Mouse (Mus musculus) right cerebral cortex, adult 2 months (tissue): ENCODE data around the gene Psd4.
A peak's percentile ranks its signal among the peaks of the same experiment; 100 is the strongest.

Experiments used
- DNase-seq, 2 experiments: peaks; one replicate each; pipeline ENCODE4 v3.0.0; 2021 to 2022; ENCODE audit warnings: low spot score in 2 of 2

Gene Psd4

DNA sequence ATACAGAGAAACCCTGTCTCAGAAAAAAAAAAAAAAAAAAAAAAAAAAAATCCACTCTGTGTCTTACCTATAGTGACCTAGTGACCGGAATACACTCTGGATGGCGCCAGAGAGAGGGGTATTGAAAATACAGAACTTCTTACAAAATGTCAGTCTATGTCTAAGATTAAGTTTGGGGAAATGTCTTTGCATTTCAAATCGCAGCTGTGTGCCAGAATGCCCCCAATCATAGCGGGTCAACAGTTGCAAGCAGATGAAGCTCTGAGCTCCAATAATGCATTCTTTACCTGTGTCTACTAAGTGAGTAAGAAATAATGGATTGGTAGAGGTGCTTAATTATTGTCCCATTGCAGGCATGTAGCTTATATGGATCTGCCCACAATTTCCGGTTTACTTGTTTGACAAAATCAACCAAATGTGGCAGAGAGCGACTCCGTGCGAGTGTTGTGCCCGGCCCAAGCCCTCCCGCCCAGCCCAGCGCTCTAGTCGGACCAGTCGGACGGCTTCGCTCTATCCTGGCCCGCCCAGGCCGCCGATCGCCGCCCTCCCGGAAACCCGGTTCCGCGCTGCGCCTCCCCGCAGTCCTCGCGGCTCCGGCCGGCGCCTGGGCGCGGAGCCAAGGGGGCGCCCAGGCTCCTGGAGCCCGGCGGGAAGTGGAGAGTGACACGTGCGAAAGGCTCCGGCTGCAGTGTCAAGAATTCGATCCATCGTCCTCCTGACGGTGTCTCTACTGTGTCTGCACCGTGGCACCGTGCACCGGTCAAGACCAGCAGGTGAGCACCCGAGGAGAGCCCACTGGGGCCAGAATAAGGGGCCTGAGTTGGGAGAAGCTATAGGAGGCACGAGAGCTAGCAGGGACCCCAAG lies at the start of gene Psd4:
TSS of gene Psd4 (plus strand) at position 551 of the 865 bp plus-strand sequence.
- no peak for DNase-seq

DNA sequence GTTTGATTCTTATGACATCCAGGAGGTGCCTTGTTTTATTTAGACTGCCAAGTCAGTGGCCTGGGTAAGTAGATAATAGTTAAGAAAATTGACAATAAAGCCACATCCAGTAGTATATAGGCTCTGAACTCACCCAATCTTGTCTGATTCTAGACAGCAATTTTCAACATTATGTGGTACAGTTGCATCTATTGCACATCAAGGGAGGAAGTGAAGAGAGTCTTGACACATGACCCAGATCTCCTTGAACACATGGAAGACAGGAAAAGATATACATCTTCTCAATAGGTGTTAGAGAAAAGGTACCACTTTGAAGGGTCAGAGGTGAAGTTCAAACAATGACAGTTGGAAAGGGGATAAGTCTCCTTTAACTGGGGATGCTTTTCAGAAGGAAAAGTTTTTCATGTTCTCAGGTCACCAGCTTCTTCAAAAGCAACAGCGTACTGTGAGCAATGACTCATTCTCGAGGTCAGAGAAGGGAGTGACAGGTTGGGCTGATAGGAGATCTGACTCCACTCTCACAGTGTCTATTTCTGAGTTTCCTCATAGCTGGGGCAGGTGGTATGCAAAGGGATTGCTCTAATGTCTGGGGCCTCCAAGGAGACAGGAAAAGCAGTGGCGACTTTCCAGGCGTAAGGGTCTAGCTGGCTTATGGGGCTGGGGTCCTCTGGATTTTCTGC lies 49.3 kb upstream of the Psd4 start:
- DNase-seq, result no peak

DNA sequence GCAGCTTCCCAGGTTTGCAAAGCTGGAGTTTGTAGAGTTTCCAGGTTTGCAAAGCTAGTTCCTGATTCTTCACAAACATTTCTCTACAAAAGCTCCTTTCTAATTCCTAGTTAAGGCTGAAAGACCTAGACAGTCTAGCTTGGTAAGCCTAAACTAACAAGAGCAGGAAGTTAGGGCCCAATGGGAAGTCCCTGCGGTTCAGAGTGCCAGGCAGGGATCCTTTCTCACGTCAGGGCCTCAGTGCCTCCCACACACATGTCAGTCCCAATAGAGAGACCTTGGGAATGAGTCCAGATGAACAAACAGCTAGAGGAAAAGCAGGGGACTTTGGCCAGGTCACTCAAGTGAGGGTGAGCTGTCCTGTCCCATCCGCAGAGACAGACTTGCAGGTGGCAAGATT lies 32.0 kb upstream of the Psd4 start:
- no peak for DNase-seq

DNA sequence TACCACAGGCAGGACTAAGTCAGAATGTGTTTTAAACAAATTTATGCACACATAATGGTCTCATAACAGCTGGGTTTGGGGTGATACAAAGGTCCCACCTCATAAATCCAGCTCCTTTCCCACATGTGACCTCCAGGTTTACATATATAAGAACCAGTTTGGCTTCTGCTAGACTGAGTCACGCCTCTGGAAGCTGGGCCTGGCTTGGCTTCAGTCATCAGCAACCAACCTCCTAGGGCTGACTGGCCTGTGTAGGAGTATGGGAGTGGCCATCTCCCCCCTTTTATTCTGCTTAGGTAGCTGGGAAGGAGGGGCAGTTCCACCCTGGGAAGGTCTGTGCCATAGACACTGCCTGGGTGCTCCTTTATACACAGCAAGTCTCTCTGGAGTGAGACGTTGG lies 30.8 kb upstream of the Psd4 start, which contains the start of gene Il1rn:
TSS of gene Il1rn (plus strand) at position 309 of the 400 bp plus-strand sequence.
- DNase-seq, result no peak

DNA sequence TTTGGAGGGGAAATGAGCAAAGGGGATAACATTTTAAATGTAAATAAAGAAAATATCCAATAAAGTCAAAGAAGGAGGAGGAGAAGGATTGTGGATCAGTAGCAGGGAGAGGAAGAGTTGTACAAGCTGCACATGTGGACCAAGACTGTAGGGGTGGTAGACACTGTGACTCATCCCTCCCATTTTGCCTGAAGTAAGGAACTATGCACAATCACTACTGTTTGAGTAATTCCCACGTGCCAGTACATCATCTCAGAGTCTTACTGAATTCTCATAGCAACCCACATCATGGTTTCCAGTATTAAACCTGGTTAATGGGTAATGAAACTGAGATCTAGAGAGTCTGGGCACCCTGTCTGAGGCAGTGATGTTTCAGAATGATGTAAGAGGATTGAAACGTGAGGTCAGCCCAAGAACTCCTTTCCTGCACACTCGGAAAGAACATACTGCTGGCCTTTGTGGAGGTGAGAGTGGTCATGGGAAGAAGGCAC lies 25.9 kb upstream of the Psd4 start:
- no peak for DNase-seq

DNA sequence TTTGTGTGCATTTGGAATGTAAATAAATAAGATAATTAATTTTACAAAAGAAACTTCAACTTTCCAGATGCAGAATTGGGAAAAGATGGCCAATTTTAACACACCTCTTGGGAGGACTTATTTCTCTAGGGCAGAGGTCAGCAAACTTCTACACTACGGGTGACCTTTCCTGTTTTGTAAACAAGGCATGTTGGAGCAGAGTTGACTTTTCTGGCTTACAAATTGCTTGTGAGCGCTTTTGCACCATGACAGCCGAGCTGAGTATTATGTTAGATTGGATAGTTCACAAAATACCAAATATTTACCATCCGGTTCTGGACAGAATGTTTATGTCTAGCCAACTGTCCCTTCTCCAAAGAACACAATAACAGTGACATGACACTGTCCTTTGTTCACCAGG lies 22.8 kb upstream of the Psd4 start:
- no peak for DNase-seq

DNA sequence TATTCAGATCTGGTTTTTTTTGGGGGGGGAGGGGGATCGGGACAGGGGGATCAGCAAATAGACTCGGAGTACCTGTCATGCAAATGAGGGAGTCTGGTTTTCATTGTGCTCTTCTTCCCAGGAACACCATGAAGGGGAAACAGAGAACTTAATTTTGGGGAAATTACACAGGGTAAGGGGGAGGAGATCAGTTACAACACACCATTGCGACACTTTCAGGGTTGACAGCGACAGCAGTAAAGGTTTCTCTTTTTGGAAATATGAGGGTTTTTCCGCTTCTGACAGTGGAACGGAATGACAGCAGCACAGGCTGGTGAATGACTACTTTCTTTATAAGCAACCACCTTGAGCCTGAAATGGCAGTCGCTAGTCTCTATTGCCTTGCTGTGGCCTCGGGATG lies 22.3 kb upstream of the Psd4 start:
- no peak for DNase-seq

DNA sequence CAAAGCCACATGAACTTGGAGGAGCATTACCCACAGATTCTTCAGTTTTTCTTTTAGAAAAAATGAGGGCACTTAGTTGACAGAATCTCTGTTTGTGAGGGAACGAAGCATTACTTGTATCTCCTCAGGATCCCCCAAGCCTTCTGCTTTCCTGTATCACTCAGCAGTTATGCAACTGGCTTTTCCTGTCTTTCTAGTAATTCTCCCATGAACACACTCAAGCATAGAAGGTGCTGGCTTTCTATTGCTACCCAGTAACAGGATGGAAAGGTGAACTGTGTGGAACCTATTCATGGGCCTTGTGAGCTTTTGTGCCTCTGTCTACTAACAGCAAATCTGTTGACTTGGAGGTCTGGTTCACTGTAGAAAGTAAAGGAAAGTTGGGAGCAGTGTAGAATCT lies 19.5 kb upstream of the Psd4 start:
- DNase-seq, result no peak

DNA sequence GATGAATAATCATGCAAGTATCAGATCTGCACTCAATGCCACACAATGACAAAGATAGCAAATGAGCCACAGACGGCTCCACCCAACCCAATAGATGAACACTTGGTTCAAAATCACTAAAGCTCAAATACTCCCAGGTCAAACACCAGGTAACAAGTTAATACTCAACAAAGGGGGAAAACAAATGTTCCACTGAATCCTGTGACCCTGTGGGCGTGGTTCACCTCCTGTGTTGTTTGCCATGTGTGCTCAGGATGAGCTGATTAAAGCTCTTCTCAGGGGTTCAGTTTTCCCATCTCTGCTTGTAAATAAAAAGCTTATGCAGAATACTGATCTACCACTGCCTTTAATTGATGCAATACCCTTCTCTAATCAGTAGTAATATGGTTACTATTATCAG lies 16.2 kb upstream of the Psd4 start:
- DNase-seq, result no peak

DNA sequence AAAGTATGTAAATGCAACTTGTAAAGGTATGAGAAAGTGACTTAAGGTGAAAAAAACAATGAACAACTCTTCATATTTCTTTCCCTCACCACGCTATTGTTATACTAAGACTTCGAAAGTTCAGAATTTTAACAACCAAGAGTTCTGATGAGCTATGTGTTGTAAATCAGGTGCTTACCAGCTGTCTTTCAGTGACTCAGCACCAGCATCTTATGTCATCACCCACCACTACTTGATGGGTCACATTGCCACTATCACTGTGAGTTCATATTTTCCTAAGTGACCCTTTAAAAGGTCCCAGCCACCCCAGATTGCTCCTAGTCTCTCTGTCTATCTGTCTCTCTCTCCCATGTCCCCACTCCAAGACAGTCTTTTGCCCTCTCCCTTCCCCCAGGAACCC lies 14.3 kb upstream of the Psd4 start:
- DNase-seq, result no peak

DNA sequence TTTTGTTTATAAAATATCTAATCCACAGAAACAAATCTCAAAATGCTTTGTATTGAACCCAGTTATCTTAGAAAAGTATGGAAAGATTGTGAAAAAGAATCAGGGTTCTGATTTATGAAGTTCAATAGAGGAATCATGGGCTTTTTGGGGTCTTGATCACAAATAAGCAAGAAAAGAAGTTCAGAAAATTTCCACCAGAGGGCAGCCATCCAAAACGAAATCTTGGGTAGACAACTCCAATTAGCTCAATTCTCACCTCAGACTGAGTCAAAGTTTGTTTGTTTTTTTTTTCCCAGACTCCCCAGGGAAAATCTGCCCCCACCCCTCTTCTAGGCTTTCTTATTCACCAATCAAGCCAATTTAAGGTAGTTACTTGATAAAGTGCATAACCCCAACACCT lies 9.7 kb upstream of the Psd4 start:
- peak; percentile 26 to 50 for DNase-seq

DNA sequence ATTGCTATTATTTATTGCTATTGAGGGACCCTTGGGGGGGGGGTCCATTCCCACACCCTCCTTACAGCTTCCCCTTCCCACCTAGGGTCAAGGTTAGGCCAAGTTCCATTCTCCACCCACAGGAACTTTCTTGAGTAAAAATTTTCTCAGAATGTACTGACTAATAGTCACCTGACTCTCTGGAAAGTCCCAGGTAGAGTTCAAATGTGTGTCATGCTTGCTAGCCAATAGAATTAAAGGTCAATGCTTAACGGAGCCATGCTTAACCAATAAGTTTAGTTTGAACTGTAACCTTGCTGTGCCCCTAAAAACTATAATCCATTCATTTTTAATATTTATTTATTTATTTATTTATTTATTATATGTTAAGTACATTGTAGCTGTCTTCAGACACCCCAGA lies 8.0 kb upstream of the Psd4 start:
- no peak for DNase-seq

DNA sequence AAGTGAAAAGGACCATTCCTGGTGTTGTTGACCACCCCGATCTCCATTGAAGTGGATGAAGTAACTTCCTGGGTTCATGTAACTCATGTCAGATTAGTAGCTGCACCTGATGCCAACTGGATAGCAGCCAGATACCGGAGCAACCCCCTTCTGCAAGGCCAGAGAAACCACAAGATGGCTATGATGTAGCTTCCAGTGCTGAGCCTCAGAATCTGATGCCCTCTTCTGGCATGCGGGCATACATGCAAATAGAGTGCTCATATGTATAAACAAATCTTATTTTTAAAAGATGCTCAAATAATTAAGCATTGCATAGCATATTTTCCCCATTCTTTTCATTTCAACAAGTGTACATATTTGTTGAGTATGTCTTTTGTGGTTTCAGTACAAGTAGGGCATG lies 3.6 kb upstream of the Psd4 start:
- DNase-seq, result no peak

DNA sequence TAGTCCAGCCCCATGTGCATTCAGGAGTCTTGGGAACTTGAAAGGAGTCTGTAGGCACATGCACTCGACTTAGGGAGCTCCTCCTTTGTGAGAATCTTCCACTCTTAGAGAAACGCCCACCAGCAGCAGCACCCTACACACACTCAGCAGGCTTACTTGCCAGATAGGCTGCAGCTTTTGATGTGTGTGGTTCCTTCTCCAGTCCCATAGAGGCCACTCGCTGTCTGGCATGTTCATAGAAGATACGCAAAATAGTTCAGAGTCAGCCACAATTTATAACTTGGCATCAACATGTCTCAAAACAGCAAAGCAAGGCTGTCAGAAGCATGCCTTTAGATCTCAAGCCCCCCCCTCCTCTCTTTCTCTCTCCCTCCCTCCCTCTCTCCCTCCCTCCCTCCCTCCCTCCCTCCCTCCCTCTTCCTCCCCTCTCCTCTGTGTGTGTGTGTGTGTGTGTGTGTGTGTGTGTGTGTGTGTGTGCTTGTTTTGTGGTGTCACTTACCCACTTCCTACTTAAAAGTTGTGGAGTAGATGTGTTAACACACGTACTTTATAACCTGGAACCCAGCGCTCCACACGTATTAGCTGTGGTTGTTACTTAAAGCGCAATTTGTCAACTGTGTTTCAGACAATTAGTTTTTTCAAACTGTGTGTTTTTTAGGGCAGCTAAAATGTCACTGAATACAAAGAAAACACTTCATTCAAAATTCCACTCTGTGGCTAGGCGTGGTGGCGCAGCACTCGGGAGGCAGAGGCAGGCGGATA lies 985 bp upstream of the Psd4 start:
- DNase-seq, result no peak

DNA sequence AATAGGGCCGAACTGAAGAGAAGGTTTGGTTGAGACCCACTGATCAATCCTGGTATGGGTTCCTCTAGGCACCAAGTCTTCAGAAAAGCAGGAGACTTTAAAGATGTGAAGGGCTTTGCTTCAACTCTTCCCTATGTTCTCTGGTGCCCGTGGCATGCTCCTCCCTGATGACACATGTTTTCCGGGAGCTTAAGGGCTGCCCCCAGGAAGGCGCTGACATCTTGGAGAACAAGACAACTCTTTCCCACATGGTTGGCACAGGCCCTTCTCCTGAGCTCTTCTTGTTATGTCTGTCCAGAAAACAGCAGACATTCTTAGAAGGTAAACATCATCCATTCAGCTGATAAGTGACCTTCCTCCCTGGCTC lies 498 bp downstream of the Psd4 start:
- no peak for DNase-seq

DNA sequence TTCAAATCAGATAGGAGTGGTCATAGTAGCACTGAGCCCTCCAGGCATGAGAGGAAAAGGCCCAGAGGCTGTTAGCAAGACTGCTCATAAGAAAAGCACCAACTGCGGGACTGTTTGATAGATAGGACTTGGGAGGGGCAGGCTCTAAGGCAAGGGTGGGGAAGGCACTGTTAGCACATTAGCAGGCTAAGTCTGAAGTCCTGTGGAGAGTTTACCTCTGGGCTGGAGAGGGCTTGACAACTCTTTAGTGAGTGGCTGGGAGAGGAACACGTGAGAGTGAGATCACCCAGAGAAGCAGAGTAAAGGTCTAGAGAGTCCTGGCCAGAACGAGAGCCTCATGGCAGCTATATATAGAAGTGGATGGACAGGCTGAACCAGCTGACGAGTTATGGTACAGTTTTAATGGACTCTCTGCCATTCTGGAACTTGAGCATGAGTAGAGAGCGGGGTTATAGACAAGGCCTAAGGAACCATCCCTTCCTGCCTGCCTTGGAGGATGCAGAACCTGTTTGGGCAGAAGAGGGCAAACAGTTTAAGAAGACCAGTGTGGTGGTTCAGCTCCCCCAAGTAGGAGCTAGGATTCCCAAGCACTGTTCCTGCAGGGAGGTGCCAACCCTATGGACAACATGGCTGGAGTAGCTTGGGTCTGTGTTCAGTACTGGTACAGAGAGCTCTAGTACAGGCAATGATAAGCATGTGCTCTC lies 11.5 kb downstream of the Psd4 start:
- no peak for DNase-seq

DNA sequence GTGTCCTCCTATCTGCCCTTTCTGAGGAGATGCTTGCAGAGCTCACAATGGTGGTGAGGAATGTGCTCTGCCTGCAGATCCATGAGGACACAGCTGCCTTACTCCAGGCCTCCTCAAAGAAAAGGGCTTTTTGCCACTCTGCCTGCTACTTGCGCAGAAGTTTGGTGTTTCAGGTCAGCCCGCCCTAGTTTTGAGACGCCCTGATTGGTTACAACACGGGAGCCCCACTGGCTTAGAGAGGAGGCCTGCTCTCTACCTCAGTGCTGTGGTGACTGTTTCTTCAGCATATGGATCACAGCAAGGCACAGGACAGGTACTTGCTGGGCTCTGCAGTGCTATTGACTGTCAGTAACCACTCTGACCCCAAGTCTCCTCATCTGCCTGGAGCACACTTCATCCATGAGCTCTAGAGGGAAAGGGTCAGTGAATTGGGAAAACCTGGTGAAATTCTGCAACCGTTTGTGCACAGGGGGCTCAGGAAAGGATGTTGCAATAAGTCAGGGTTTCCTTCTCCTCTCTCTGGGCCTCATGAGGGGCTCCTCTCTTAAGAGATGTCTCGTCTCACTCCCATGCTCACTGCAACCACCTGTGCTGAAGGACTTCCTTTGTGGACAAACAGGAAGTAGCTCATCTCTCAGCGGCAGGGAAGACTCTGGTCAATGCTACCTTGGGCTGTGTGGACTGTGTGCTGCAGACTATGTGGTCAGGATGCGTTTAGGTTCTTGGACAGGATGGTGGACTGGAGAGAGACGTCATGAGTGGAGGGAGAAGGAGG lies 15.3 kb downstream of the Psd4 start:
- DNase-seq, result no peak

DNA sequence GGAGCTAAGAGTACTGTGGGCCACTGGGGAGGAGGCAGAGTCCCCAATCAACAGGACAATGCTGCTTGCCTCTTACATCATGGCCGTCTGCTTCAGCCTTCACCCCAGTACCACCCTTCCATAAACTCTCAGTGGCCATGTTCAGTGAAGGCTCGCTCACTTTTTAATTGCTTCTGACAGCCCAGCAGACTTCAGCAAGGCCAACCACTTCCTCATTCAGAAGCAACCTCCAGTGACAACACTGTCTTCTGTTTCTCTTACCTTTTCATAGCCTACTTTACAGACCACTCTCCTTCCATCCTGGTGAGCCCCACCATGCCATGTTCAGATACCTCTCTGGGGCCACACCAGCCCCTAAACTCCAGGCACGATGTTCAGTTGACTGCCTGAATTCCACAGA lies 16.3 kb downstream of the Psd4 start:
- DNase-seq, result no peak

DNA sequence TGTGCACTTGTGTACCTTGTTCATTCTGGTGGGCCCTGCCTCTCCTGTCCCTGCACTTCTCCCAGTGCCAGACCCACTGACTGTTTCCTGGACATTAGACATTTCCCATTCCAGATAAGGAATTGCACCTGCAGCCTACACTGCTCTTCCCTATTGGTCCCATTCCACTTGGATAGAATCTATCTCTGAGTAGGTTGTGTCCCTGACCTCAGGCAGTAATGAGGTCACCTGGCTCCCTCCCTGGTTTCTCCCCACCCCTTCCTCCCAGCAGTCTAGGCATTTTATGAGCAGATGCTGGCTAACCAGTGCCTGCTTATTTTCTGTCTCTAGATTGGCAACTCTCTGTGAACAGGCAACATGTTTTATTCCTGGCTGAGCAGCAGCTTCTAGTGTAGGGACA lies 17.0 kb downstream of the Psd4 start:
- no peak for DNase-seq

DNA sequence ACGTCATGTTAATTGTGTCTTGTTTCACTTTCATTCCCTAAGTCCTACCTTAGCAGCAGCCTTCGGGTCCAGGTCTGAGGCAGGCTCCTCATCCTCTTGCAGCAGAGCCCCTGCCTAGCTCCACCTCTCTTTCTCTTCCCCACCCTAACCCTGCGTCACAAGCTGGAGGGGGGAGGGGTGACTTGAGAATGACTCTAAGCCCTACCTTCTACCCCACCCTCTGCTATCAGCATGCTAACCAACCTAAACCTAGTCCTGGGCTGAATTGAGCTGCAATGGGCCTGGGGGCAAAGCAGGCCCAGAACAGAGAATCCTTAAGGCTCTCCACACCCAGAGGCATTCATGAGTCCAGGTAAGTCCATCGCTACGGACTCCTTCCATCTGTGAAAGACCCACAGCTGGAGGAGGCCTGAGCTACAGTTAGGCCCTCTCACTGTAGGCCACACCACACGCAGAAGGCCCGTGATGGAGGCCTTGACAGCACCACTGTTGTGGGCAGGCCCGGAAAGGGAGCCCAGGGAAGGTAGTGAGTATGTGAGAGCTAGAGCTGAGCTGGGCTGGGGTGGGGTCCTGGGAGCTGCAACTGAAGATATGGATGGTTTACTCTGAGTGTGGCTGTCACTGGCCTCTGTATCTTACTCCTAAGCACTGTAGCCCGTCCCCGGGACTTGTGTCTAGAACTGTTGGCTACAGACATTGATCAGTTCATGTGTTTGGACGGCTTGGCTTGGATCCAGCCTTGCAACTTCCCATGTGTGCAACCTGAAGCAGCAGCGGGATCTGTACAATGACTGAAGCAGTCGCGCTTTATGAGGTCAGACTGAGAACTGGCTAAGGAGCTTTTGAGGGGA lies 18.0 kb downstream of the Psd4 start:
- no peak for DNase-seq
